Mouse (Mus musculus) gastrocnemius, postnatal 36 days (tissue): ENCODE results near the gene Armc2. TPM values are rescaled to one million over a fixed set of nuclear protein-coding genes. Genes with fewer than 3 reads are reported as not detected.
"Not testable (repeated sequence)": the region's sequence is repeated elsewhere in the genome, so short reads cannot be mapped to it uniquely, and the experiment has no call there.

ENCODE experiments used
- DNase-seq, 2 experiments: peaks; one replicate each; pipeline ENCODE4 v3.0.0; 2022
- intact Hi-C: fragments of 180-260 bp; cut with DNase I; formaldehyde crosslinking; loops from one replicate; pipeline ENCODE4 v1.15.1; 2025
- total RNA-seq, 2 experiments: library from RNA; stranded (reverse); gene quantifications; 2 replicates each; pipeline ENCODE4 v1.2.3; 2021

Armc2 gene
- total RNA-seq, 2 experiments from 2014 or later, result 0.10 to 0.51 TPM

GRCm38 (mm10) chr10:41980772-41981383, 37.4 kb downstream of the Armc2 start:
- intact Hi-C loops, result loop anchor here (1.0 to 2.0 kb wide), 2 partner anchors 48 to 312 kb away; no protein-coding TSS in a partner anchor
- DNase-seq, result peak in 1 of 2 experiments; percentile 55

DNA sequence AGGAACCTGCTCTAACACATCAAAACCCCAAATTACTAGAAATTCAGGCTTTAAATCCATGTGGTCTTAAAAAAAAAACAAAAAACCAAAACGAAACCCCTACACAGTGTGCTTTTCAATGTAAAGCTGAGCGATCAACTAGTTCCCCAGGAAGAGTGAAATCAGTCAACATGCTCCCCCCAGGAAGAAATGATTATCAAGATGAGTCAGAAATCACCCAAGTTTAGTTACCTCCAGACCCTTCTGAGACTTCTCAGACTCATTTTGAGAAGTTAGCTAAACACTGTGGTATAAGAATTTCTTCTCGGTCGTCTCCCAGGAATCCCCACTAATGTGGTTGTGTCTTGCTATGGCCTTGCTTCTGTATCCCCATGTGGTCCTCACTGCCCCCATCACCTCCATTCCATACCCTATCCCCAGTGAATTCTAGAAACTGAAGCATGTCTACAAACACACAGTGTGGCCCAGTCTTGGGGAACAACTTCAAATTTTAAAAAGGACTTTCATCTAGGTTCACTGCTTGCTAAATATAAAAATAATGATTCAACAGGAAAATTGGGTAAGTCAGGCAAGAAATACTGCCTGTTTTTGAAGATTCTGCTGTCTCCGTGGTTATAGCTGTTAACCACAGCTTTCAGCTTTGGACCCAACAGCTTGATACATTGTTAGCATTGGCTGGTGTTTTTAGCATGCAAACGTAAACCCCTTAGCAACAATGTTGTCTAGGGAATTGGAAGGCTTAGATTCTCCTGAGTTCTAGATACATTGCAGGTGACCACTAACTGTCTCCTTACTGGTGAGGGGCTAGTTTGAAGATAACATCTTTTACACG, 39.6 kb downstream of the Armc2 start:
- no peak for DNase-seq
- intact Hi-C loops, result no loop called here

GRCm38 (mm10) chr10:41972676-41973075, 45.6 kb downstream of the Armc2 start:
- DNase-seq, result no peak

GRCm38 (mm10) chr10:41967915-41968635, 50.2 kb downstream of the Armc2 start:
- intact Hi-C loops, result no loop called here
- DNase-seq, result peak; percentile 14 to 38

More at GRCm38 (mm10) chr10:41972676-41973075, 45.6 kb downstream of the Armc2 start:
- intact Hi-C loops, result no loop called here

DNA sequence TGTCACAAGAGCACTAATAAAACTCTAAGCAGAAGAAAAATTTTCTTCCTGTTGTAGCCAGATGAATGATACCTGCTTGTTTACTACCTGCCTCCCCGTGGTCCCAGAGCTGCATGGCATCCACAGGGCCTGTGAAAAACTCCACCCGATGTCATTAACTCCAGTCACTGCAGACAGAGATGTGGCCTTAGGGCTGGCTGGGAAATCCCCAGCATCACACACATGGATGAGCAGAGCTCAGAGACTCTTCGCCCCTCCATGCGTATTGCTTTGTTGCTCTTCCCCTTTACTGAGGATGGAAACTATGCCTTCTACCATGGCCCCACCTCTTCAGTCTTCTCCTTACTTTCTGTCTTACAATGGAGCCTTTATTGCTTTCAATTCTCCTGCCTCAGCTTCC, 55.5 kb downstream of the Armc2 start:
- no peak for DNase-seq
- intact Hi-C loops, result no loop called here

DNA sequence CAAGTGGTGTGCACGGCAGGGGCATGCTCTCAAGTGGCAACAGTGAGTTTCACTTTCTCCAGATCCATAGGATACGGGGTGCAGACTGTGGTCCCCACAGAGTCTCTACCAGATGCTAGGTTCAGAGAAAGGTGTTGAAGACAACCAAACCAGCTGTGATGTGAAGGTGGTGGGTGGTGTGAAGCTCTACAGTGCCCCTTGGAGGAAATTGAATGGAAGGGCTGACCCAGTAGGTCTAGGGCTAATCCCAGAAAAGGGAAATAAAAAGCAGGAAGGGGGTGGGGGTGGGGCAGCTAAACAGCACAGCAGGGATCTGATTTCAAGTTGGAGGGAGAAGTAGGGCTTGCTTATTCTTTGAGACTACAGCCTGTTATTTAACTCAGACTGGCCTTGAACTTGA, 58.4 kb downstream of the Armc2 start:
- intact Hi-C loops, result loop anchor here (5.0 kb wide), 1 partner anchor 128 kb away; no protein-coding TSS in a partner anchor
- DNase-seq, result no peak

GRCm38 (mm10) chr10:41958677-41959274, 59.5 kb downstream of the Armc2 start:
- DNase-seq, result no peak
- intact Hi-C loops, result loop anchor here (5.0 kb wide), 1 partner anchor 126 kb away; no protein-coding TSS in a partner anchor

- intact Hi-C loops, result loop anchor here (5.0 kb wide), 1 partner anchor 125 kb away; no protein-coding TSS in a partner anchor
- DNase-seq, result no peak
These were observed 60.6 kb downstream of the Armc2 start for GRCm38 (mm10) chr10:41957421-41958225.

DNA sequence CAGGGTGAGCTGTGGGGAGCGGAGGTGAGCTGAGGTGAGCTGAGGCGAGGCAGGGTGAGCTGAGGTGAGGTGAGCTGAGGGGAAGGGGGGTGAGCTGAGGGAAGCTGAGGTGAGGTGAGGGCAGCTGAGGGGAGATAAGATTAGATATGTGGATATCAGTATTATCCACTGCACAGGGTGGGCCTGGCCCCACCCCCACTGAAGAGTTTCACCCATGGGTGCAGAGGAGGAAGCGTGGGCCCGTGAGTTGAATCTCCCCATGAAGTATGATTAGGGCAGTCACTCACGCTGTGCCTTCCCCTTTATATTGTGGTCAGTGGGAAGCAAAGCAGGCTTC, 64.7 kb downstream of the Armc2 start:
- intact Hi-C loops, result no loop called here
- no peak for DNase-seq

GRCm38 (mm10) chr10:41952850-41953527, 65.3 kb downstream of the Armc2 start:
- intact Hi-C loops, result no loop called here

GRCm38 (mm10) chr10:41952354-41952753, 65.9 kb downstream of the Armc2 start:
- intact Hi-C loops, DNase-seq: not testable (repeated sequence)

More at GRCm38 (mm10) chr10:41952850-41953527, 65.3 kb downstream of the Armc2 start:
- DNase-seq, result no peak

DNA sequence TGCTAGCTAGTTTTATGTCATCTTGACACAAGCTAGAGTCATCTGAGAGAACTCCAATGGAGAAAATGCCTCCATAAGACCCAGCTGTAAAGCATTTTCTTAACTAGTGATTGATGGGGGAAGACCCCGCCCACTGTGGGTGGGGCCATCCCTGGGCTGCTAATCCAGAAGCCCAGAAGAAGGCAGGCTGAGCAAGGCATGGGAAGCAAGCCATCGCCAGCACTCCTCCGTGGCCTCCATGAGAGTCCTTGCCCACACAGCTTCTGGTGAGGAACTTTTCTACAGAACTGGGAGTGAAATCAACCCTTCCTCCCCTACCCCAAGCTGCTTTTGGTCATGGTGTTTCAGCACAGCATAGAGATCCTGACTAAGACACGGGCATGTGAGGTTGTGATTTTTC, 79.2 kb downstream of the Armc2 start:
- intact Hi-C loops, result no loop called here
- DNase-seq, result no peak

GRCm38 (mm10) chr10:41937176-41937575, 81.1 kb downstream of the Armc2 start:
- DNase-seq, result no peak
- intact Hi-C loops, result no loop called here

DNA sequence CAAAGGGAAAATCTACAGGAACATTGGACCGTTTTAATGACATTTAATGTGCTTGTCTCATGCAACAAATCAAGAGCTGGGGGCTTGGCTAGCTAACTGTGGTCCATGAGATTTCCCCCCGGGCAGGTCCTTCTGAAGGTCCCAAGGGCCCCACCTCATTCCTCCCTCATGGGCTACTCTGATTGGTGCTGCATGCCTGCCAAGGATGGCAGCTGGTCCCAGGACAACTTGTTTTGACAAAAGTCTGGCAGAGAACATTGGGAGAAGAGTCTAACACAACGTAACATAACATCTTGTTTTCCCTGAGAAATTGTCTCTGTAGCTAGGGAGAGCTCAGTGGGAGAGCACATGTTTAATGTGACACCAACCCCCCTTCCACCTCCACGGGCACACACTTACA, 82.1 kb downstream of the Armc2 start:
- DNase-seq, result peak in 1 of 2 experiments; percentile 21
- intact Hi-C loops, result no loop called here

DNA sequence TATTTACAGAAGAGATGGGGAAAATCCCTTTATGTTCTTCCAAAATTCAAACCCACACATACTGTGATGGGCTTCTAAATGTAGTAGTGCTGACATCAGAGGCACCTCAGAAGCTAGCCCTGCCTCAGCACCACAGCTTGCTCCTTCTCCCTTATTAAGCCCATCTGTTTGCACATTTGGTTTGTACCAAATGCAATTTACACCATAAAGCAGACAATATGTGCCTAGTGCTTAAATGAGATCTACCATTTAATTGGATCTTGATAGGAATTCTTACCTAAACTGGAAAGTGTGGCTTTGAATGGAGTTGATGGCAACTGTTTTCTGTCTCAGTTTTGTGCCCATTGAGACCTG, 82.8 kb downstream of the Armc2 start:
- DNase-seq, result no peak
- intact Hi-C loops, result no loop called here

- DNase-seq, result peak; percentile 83 to 86
- intact Hi-C loops, result no loop called here
These were observed 83.4 kb downstream of the Armc2 start for GRCm38 (mm10) chr10:41934633-41935475.

GRCm38 (mm10) chr10:41933536-41933935, 84.7 kb downstream of the Armc2 start:
- intact Hi-C loops, result no loop called here
- peak in 1 of 2 experiments; percentile 57 for DNase-seq

DNA sequence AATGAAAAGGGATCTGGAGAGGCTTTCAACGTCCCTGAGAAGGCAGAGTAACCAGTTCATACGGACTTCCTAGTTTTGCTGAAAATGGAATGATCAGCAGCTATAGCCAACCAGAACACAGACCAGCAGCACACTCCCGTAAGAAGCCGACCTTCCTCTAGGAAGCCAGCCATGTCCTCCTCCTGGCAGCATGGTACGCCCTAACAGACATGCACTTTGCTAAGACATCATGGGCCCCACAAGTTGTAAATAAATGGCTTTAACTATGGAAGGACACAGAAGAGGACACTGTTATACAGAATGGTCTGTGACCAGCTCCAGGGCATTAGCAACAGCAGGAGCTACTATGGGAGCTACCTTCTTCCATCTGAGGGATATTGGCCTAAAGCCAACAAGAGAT, 85.3 kb downstream of the Armc2 start:
- intact Hi-C loops, result no loop called here
- no peak for DNase-seq
